Mouse (Mus musculus): Measurements from ENCODE around the gene Gstm3.
"Not testable (repeated sequence)": the region's sequence is repeated elsewhere in the genome, so short reads cannot be mapped to it uniquely, and the experiment has no call there.

Gene Gstm3

DNA sequence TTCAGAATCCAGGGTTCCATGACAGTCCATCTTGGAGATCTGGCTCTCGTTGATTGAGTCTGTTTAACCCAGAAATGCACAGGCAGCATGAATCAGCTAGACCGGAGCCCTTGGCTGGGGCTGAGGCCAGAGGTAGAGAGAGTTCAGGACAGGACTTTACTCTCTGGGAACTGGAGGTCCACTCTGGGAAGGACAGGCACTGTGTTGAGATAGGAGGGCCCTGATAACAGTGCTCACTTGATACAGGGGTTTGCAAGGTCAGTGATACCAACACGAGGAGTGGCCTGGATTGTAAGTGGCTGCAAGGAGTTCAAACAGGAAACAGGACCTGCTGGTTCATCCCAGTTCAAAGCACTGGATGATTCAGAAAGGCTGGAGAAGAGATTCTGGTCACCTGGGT, 8.6 kb upstream of the Gstm3 start:
- in situ Hi-C loops (cut with MboI, MseI): no loop called here

DNA sequence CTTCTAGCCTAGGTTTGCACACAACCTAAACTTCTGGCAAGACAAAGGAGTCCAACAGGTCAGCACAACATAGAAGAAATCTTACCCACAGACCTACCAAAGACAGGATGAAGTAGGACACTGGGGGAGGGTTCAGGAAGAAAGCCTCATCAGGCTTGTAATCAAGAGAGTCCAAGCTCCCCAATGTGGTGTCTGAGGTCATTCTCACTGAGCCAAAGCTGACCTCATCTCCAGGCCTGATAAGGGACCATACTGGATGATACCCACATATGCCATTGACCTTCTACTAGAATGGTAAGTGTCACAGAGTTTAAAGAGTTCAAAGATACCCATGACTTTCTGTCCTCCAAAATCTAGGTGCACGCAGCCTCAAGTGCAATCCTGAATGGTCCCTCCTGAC, 5.2 kb upstream of the Gstm3 start:
- in situ Hi-C loops (cut with MboI, MseI): no loop called here

DNA sequence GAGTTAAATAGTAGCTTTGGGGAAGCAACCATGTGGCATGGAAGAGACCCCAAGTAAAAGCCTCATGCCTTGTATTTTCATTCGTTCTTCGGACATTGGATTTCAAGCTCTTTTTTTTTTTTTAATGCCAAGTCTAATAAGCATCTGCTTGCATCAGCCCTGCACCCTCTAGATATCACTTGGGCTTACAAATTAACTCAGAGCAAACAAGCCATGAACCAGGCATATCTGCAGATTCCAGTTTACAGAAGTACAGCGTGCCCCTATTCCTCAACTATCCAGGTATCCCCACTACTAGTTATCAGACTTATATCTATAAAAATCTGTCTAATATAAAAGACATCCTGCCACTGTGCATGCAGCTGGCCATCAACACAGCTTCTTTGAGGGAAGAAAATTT, 3.0 kb upstream of the Gstm3 start:
- in situ Hi-C loops (cut with MboI, MseI): no loop called here

DNA sequence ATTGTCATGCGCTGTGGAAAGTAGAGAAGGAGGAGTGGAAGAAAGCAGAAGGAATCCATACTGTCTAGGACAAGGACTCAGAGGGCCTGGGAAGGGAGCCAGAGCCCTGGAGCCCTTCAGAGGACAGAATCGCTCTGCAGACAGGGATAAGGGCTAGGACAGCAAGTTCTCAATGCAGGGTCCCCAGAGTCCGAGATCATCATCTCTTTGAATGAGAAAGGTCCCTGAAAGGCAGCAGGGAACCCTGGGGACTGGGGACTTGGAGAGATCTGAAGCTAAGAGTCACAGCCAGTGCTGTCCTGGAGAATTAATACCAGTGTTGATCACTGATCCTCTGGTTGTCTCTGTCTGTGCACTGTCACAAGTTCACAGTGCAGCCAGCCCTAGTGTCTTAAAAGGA, 2.0 kb upstream of the Gstm3 start:
- in situ Hi-C loops (cut with MboI, MseI): not testable (repeated sequence)

DNA sequence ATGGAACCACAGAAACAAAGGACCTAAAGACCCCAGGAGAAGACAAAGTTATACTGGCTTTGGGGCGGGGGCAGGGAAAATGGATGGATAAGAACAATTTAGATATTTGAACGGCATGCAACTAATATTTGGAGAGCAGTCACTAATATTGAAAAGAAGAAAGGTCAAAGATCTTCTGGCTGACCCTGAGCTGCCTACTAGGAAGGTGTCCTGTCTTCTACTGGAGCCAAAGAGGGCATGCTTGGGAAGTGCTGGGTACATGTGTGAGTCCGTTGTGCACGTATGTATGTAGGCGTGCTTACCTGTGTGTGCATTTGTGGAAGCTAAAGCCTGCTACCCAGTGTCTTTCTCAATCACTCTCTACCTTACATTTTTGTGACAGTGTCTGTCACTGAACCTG, 2.5 kb downstream of the Gstm3 start:
- in situ Hi-C loops (cut with MboI, MseI): no loop called here

DNA sequence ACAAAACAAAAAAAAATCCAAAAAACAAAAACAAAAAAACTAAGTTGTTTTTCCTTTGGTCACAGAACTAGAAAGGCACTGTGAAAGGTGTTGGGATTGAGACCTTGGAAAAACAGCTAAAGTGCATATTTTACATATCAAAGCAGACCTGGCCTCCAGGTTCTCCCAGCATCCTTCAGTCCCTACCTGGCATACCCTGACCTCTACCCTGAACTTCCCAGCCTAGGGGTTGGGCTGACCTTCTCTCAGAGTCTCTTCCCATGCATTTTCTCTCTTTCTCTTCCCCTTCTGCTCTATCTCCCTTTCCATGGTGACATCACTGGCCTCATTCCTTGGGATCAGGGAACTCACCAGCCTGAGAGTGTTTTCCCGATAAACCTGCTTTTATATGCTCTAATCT, 3.5 kb downstream of the Gstm3 start:
- in situ Hi-C loops (cut with MboI, MseI): no loop called here

DNA sequence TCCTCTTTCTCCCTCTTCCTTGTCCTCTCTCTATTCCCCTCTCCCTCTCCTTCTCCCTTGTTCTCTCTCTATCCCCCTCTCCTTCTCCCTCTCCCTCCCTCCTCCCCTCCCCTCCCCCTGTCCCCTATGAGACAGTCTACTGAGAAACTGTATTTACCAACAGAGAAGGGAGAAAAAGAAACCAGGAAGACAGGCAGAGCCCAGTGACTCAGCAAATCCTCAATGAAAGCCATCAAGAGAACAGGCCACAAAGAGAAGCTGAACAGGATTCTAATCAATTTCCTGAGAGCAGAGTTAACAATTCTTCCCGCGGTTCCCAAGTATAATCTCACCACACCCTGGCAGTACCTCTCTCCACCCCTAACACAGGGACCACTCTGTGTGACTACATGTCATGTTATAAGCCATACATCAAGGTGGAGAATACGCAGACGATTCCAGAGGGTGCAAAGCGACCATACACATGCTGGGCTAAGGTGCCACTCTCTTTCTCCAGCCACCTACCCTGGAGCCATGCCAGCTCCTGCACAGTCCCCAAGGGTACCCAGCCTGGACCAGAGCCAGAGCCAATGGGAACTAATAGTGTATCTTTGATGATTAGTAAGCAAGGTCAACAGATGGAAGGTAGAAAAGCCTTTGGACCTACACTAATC, 4.3 kb downstream of the Gstm3 start:
- in situ Hi-C loops (cut with MboI, MseI): no loop called here

DNA sequence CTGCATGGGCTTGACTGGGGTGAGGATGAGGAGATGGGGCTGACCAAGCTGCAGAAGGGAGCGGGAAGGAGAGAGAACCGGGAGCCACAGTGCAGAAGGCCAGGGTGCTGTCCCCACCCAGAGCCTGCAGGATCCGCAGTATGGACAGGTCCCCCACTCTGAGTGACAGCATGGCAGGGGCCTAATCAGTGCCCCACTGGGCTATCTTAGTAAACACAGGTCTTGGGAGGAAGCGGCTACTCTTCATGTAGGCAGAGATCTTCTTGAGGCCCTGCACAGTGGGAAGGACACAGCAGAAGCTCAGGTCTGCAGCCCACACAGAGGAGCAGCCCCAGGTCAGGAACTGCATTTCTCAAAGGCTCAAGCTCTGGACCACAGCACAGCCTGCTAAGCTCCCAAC, 5.1 kb downstream of the Gstm3 start:
- in situ Hi-C loops (cut with MboI, MseI): no loop called here

DNA sequence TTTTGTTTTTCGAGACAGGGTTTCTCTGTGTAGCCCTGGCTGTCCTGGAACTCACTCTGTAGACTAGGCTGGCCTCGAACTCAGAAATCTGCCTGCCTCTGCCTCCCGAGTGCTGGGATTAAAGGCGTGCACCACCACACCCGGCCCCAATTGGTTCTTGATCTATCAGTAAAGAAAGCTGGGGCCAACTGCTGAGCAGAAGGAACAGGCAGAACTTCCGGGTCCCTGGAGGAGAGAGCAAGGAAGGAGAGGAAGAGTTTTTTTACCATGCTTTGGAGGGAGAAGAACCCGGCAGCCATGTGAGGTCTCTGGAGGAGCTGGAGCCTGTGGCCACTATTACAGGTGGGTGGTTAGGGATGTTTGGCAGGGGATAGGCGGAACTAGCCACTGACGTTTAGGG, 13.8 kb downstream of the Gstm3 start:
- in situ Hi-C loops (cut with MboI, MseI): not testable (repeated sequence)

DNA sequence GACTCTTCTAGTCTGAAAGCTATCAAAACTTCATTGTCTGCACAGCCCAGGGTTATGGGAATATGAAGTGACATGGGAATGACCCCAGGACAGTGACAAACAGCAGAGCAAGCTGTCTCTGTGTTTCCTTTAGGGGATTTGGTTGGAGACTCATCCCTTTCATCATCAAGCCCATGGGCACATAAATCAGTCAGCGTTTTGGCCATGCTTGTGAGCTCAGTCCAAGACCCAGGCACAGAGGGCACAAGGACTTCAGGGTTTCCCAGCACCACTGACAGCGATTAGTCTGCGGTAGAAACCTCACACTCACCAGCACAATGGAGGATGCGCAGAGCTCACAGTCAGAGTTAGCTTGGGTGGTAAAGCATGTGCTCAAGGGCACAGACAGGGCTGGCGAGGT, 15.2 kb downstream of the Gstm3 start:
- in situ Hi-C loops (cut with MboI, MseI): loop anchor here (5.0 kb wide), 1 partner anchor 58 kb away; no protein-coding TSS in a partner anchor

DNA sequence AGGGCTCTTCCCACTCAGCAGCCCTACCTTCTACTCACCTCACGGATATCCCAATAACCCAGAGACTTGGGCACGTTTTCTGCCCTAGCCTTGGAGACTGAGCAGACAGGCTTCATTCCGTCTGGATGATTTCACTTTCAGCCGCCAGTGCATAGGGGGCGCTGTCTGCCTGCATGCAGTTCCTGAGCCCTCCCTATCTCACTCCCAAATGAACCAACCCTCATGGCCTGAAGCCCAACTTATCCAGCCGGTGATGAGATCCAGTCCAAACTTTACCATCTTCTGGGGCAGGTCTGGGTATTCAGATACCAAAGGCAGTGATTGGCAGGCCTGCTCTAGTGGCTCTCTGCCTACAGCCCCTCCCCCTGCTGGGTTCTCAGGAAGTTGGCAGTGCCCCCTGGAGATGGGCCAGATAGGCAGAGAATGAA, 15.7 kb downstream of the Gstm3 start:
- in situ Hi-C loops (cut with MboI, MseI): loop anchor here (5.0 kb wide), 1 partner anchor 59 kb away; no protein-coding TSS in a partner anchor

DNA sequence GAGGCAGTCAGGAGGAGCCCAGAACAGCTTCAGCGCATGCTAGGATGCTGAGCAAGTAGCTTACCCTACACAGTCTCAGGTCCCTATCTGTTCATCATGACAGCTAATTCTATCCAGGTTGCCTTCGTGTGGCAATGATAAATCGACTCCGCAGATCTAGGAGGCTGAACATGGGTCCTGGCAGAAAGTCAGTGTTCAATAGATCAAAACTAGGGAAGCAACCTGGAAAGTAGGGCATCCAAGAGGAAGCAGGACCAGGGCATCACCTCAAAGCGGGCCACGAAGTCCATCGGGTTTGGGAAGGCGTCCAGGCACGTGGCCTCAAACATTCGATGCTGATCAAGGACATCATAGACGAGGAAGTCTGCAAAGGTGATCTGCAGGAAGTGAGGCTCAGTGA, 18.6 kb downstream of the Gstm3 start:
- in situ Hi-C loops (cut with MboI, MseI): loop anchor here (5.0 kb wide), 1 partner anchor 62 kb away; no protein-coding TSS in a partner anchor

DNA sequence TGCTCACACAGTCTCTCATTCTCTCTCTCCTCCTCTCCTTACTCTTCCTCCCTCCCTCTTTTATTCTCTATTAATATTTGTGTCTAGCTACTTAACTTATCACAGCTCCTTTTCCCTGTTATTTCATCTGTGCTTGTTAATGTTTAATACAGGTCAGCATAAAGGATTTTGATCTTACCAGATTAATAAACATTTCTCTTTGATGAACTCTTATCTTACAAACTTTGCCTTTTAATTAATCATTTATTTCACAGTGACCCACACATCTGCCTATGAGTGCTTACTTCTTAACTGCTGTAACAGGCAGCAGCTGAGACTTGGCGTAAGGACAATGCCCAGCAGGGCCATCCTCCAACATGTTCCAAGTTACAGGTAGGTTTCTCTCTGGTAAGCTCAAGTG, 19.6 kb downstream of the Gstm3 start:
- in situ Hi-C loops (cut with MboI, MseI): not testable (repeated sequence)

DNA sequence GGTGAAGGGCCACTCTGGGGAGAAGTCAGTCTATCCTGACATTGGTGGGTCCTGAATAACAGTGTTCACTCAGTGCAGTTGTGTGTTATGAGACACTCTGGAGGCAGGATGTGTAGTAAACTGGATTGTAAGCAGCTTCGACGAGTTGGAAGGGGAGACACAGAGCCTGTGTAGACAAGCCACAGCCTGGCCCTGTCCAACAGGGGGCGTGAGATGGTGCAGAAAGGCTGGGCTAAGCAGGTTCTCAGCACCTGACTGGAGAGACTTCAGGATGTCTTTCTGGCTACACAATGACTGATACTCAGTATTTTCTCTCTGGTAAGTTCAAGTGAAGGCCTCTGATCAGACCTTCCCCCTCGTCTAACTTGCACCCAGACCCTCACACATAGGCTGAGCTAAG, 23.4 kb downstream of the Gstm3 start:
- in situ Hi-C loops (cut with MboI, MseI): no loop called here

DNA sequence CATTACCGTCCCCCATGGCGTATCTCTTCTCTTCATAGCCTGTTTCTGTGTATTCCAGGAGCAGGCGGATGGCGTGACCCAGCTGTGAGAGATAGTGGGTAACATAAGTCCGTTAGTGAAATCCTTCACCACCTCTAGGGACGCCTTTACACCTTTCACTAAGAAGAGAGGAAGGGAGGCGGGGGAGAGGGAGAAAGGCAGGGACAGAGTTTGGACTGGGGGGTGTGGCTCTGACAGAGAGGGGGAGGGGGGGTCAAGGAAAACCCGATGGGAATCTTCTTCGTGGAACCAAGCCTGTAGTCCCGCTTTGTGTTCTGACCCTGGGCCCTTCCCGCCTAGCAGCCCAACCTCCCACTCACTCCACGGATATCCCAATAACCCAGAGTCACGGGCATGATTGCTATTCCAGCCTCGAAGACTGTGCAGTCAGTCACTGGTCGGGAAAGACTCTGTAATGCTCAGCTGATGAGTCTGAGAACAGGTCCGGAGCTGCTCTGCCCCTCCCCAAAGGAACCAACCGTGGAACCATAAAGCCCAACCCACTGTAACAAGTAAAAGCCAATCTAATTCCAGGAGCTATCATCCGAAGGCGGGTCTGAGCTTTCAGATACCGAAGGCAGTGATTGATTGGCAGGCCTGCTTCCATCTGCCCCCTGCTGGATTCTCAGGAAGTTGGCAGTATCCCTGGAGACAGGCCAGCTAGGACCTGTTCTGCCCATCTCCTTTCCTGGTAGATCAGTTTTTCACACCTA, 25.7 kb downstream of the Gstm3 start, which contains the start of gene Gstm6:
Gene Gstm6, minus strand, starts transcription at position 511 of the 752 bp plus-strand sequence.
- in situ Hi-C loops (cut with MboI, MseI): no loop called here

DNA sequence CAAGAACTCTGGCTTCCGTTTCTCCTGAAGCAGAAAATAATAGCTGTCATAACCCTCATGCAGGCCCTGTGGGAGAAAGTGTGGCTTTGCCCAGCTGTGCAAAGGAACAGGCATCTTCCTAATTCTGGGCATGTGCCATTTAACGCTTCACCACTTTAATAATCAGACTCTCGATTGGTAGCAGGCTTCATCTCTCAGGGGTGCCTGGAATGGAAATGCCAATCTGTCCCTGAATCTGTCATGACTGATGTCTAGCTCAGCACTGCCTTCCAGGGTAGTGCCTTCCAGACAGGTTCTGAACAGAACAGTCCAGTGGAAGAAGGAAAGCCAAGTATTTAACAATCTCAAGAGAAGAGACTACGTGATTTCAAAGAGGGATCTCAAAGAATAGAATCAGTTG, 27.8 kb downstream of the Gstm3 start:
- in situ Hi-C loops (cut with MboI, MseI): no loop called here

DNA sequence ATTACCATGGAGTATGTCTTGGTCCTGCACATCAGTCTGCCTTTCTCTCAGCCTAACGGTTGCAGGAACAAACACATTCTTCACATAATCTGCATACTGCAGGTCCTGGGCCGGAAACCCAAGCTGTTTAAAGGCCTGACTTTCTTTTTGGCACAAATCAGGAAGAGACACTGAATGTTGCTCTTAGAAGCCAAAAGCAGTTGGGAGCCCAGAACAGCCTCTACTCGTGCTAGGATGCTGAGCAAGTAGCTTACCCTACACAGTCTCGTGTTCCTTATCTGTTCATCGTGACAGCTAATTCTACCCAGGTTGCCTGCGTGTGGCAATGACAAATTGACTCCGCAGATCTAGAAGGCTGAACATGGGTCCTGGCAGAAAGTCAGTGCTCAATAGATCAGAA, 28.6 kb downstream of the Gstm3 start:
- in situ Hi-C loops (cut with MboI, MseI): no loop called here

DNA sequence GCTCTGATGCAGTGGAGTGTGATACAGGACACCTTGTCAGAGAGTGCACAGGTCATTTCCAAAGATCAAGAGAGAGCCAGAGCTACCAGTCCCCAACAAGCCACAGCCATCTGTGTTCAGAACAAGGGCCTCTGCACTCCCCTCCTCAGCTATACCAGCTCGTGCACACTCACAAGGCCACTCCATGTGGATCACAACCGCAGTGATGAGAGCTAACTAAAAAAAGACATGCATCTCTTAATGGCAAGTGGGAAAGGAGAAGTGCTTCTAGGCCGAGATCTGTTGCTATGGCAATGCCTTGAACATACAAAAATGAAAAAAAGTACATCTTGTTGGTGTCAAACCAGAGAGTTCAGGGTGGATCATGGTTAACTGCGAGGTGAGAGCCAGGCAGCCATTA, 29.3 kb downstream of the Gstm3 start:
- in situ Hi-C loops (cut with MboI, MseI): no loop called here

DNA sequence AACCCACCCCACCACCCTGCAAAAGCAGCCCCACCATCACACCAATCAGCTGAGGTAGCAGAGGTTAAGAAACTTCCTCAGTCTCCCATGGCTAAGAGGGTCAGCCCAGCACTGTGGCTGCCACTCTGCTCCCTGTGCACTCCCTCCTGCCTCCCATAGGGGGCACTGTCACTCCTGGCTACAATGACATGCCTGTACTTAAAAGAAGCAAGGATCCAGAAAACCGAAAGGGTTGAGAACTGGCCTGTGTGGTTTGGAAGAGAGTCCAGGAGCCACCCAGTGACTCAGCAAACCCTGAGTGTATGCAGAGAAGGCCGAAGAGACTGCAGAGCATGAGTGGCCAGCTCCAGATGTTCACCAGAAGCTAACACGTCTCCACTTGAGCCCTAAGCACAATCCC, 29.7 kb downstream of the Gstm3 start:
- in situ Hi-C loops (cut with MboI, MseI): no loop called here

DNA sequence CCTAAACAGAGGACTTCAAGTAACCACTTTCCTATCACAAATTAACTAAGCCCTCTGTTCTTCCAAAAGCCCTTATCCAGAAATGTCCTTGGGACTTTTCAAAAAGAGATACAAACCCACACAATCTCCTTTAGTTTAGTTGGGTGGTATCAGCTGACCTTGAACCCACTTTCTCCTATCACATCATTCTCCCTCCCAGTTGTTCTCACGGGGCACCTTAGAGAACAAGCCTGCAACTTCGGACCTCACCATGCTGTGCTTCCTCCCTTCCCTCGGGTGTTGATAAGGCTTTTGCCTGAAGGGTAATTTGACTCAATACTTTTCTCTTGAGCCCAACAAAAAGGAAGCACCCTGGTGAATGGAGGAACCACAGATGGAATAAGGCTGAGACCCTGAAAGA, 33.2 kb downstream of the Gstm3 start:
- in situ Hi-C loops (cut with MboI, MseI): no loop called here

DNA sequence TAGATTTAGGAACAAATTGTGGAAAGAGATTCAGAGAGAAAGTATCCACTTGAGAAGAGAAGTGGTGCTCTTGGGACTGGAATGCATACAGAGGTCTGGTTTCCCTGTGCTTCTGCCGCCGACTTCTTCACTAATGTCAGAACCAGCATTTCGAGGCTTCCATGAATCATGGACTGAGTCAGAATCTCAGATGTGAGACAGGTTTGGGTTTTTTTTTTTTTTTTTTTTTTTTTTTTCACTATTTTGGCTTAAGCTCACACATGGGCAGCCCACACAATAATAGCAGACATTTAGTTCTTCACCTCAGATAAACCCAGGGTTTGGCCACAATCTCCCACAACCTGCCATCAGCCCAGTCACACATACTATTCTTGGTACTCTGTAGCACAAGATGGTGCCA, 33.8 kb downstream of the Gstm3 start:
- in situ Hi-C loops (cut with MboI, MseI): no loop called here

DNA sequence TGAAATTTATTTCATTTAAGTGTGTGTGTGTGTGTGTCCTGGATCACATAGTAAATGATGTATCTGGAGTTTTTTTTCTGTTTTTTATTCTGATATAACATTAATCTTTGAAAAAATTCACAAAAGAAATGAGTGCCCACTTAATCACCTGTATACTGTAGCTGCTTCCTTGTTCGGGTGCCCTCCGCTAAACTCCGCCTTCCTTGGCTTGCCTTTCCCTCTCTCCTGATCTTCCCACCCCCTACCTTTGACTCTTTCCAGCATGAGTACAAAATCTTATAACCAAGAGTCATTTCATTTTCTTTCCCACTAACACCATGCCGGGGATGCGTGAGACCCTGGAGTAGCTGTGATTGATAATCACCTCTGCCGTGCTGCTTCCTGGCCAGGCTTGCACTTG, 37.0 kb downstream of the Gstm3 start:
- in situ Hi-C loops (cut with MboI, MseI): no loop called here

DNA sequence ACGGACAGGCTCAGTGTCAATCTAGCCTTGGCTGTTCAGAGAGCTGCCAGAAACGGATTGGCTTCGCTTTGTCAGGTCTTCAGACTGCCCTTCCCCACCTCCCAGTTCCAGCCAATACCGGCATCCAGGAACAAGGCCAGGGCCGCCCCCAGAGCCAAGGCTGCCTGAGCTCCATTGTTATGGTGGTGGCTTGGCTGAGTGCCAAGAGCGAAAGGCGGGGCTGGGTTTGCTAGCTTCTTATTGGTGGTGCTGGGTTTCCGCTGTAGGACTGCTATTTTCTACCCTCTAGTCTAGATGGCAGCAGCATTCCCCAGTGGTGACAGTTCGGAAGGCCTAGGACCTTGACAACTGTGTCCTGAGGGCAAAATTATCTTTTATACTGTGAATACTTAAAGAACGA, 37.4 kb downstream of the Gstm3 start, which contains the start of gene Gstm7:
Gene Gstm7, minus strand, starts transcription at position 148 of the 400 bp plus-strand sequence.
- in situ Hi-C loops (cut with MboI, MseI): no loop called here

All from regulatory T cell (primary cell).